Mouse (Mus musculus) ES-Bruce4 (cell line): Measurements from ENCODE around the gene Spdye4b. TPM values are rescaled to one million over a fixed set of nuclear protein-coding genes. Genes with fewer than 3 reads are reported as not detected.

Experiments
- H3K27ac ChIP-seq: 2 replicates; pipeline ENCODE4 v1.5.1; 2012; ENCODE audit warnings: low read length, inconsistent platforms; ENCODE audit not compliant: insufficient read depth
- H3K27me3 ChIP-seq: 2 replicates; pipeline ENCODE4 v1.6.1; 2012; ENCODE audit warnings: mild to moderate bottlenecking, low read length, inconsistent platforms; ENCODE audit not compliant: control insufficient read depth, poor library complexity, insufficient read depth, severe bottlenecking
- H3K36me3 ChIP-seq: 2 replicates; pipeline ENCODE4 v1.6.1; 2012; ENCODE audit warnings: inconsistent platforms, mild to moderate bottlenecking, low read length, moderate library complexity; ENCODE audit not compliant: control insufficient read depth, poor library complexity, insufficient read depth, severe bottlenecking
- H3K4me1 ChIP-seq: one replicate; pipeline ENCODE4 v1.8.1; 2011; ENCODE audit warnings: low read length; ENCODE audit not compliant: control insufficient read depth, insufficient read depth
- H3K4me3 ChIP-seq: 2 replicates; pipeline ENCODE4 v1.5.1; 2011; ENCODE audit warnings: low read depth, mild to moderate bottlenecking, low read length
- H3K9ac ChIP-seq: 2 replicates; pipeline ENCODE4 v1.6.1; 2012; ENCODE audit warnings: low read depth, mild to moderate bottlenecking, inconsistent platforms; ENCODE audit not compliant: poor library complexity, severe bottlenecking
- H3K9me3 ChIP-seq: replicated peaks from 2 replicates; pipeline ENCODE4 v1.6.1; 2012; ENCODE audit warnings: mild to moderate bottlenecking, low read length, inconsistent platforms; ENCODE audit not compliant: control insufficient read depth, poor library complexity, insufficient read depth, severe bottlenecking
- CTCF ChIP-seq: IDR thresholded peaks from one replicate; pipeline ENCODE4 v1.8.1; 2011; ENCODE audit warnings: low read depth, low read length
- EP300 ChIP-seq: IDR thresholded peaks from 2 replicates; pipeline ENCODE4 v1.6.1; 2011; ENCODE audit warnings: low read depth, low read length; ENCODE audit not compliant: insufficient read depth
- POLR2A ChIP-seq: IDR thresholded peaks from one replicate; pipeline ENCODE4 v1.8.1; 2011; ENCODE audit warnings: low read length; ENCODE audit not compliant: insufficient read depth
- polyA plus RNA-seq: library from polyadenylated mRNA; stranded (reverse); fragments of >200 nt; gene quantifications from 2 replicates; pipeline ENCODE4 v1.2.4, GENCODE M21; 2011; ENCODE audit warnings: low read depth; ENCODE audit not compliant: missing spikeins, insufficient read depth, insufficient read length

Gene Spdye4b
- polyA plus RNA-seq, 1 experiment: not detected

DNA sequence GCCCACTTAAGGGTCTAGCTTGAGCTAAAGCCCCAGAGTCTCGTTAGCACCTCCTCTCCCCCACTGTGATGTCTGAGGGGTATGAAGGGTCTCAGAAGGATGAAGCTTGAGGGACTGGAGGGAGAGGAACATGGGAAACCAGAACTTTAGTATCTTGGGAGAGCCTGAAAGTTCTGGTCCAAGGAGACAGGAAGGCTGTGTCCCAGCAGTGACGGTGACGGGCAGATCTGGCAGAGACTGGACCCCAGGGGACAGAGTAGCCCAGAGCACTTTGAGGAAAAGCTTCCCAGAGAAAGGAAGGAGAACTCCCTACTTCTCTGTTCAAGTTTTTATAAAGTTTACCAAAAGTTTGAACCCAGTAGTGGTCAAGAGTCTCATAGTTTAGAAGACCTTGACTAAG lies 33.3 kb upstream of the Spdye4b start, which contains the start of gene Olfr718-ps1:
Gene Olfr718-ps1 (minus strand): TSS at position 101 of the 400 bp plus-strand sequence.
- Histone ChIP-seq H3K9me3 (0 out of 2 replicates have a peak, but pooled peaks cover 5% of the 10 kb centered on the region), H3K9ac (no peak within 1 kb of the TSS), H3K4me1 (no peaks in the 10 kb centered on the region), H3K27ac (no peak within 1 kb of the TSS), H3K4me3 (no peak within 1 kb of the TSS), H3K36me3 (no peaks in the 10 kb centered on the region), H3K27me3 (no peaks in the 10 kb centered on the region)
- TF ChIP-seq CTCF (no peak), POLR2A (no peak), EP300 (no peak)

DNA sequence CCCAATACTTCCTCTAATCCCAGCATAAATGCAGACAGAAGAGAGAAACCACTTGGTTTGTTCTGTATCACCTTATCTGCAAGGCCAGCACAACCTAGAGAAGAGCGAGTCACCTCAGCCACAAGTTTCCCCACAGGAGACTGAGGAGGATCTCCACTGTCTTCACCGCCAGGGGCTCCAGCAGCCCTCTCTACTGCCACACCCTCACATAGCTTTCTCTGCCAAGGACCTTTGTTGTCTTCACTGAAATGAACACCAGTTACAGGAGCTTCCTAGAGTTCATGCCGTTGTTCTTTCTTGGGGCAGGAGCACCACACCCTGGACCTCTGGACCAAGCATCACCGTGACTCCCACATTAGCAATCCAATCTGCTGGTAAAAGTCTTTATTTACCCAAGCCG lies 32.2 kb upstream of the Spdye4b start:
- H3K27me3 ChIP-seq: no peaks in the 10 kb centered on the region
- H3K9ac ChIP-seq: no peak overlapping the region
- no peaks in the 10 kb centered on the region for H3K4me1 ChIP-seq
- no peak overlapping the region for H3K27ac ChIP-seq
- H3K9me3 ChIP-seq: 0 out of 2 replicates have a peak, but pooled peaks cover 5% of the 10 kb centered on the region
- H3K4me3 ChIP-seq: no peak overlapping the region
- no peaks in the 10 kb centered on the region for H3K36me3 ChIP-seq
- TF ChIP-seq CTCF: no peak
- TF ChIP-seq POLR2A: no peak
- TF ChIP-seq EP300: no peak

DNA sequence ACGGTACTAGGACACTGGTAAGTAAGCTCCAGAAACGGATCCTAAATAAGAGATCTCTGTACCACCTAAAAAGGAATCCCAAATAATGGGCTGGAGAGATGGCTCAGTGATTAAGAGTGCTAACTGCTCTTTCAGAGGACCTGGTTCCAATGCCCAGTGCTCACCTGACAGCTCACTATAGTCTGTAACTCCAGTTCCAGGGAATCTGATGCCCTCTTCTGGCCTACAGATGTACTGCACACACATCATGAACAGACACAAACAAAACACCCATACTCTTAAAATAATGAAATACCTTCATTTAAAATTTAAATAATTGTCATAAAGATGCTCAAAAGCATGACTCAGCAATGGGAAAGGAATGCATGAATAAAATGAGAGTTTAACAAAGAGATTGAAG lies 31.3 kb upstream of the Spdye4b start:
- H3K9ac ChIP-seq: no peak overlapping the region
- H3K36me3 ChIP-seq: no peaks in the 10 kb centered on the region
- no peaks in the 10 kb centered on the region for H3K4me1 ChIP-seq
- TF ChIP-seq CTCF (peak; percentile 3), POLR2A (no peak)
- no peak overlapping the region for H3K27ac ChIP-seq
- no peaks in the 10 kb centered on the region for H3K27me3 ChIP-seq
- H3K9me3 ChIP-seq: 0 out of 2 replicates have a peak, but pooled peaks cover 5% of the 10 kb centered on the region
- no peak overlapping the region for H3K4me3 ChIP-seq

DNA sequence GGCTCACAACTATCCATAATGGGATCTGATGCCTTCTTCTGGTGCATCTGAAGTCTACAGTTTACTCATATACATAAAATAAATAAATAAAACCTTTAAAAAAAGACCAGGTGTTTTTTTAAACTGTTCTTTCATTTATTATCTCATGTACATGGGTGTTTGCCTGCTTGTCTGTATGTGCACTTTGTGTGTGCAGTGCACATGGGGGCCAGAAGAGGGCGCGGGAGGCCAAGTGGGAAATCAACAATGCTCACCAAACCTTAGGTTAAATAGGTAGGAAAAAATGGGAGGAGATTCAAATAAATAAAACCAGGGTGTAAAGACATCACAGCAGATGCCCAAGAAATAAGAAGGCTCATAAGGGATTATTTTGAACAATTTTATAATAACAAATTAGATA lies 30.8 kb upstream of the Spdye4b start:
- TF ChIP-seq EP300: no peak
- no peak for TF ChIP-seq CTCF
- TF ChIP-seq POLR2A: no peak
- H3K4me3 ChIP-seq: no peak overlapping the region
- H3K36me3 ChIP-seq: no peaks in the 10 kb centered on the region

DNA sequence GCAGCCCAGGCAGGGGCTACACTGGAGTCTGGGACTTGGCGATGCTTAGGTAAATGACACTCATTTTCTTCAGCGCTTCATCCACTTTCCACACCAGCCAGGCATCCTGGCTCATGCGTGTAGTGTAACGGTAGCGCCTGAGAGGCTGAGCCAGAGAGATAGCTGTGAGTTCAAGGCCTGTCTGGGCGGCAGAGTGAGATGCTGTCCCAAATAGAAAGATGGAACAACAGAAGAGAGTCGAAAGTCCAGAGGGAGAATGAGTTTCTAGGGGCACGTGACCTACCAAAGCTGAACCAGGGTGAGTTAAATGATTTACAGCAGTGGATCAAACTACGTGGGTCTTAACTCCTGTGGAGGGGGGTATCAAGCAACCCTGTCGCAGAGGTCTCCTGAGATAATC lies 27.1 kb upstream of the Spdye4b start:
- Histone ChIP-seq H3K36me3 (no peaks in the 10 kb centered on the region), H3K4me1 (no peaks in the 10 kb centered on the region), H3K4me3 (no peak overlapping the region), H3K27me3 (no peaks in the 10 kb centered on the region), H3K27ac (no peak overlapping the region), H3K9me3 (0 out of 2 replicates have a peak, but pooled peaks cover 5% of the 10 kb centered on the region), H3K9ac (no peak overlapping the region)
- TF ChIP-seq POLR2A (no peak), EP300 (no peak), CTCF (no peak)

More for the DNA sequence above, 30.8 kb upstream of the Spdye4b start:
- H3K9me3 ChIP-seq: 0 out of 2 replicates have a peak, but pooled peaks cover 5% of the 10 kb centered on the region
- H3K4me1 ChIP-seq: no peaks in the 10 kb centered on the region
- no peak overlapping the region for H3K9ac ChIP-seq
- no peaks in the 10 kb centered on the region for H3K27me3 ChIP-seq
- H3K27ac ChIP-seq: no peak overlapping the region

DNA sequence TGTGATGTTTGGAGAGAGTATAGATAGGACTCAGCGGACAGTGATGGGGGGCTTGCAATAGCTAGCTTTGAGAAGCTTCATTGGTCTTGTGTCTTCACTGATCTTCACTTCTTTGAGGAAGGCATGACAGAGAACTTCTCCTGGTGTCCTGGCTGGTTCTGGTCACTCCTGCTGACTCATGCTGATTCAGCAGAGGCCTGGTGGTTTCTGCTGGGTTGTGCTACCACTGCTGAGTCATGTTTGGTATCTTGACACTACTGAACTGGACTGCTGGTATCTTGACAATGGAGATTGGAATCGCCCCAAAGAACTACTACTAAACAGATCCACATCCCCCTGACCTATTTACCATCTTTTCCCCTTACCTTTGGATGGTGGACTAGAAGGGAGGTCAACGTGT lies 25.3 kb upstream of the Spdye4b start:
- H3K9ac ChIP-seq: no peak overlapping the region
- no peak overlapping the region for H3K4me3 ChIP-seq
- H3K27ac ChIP-seq: no peak overlapping the region
- H3K27me3 ChIP-seq: no peaks in the 10 kb centered on the region
- H3K36me3 ChIP-seq: no peaks in the 10 kb centered on the region
- TF ChIP-seq POLR2A (no peak), EP300 (0 out of 2 replicates have a peak, but pooled peaks have one; percentile 16)
- no peaks in the 10 kb centered on the region for H3K4me1 ChIP-seq
- H3K9me3 ChIP-seq: 0 out of 2 replicates have a peak, but pooled peaks cover under 1% of the 10 kb centered on the region
